Mouse (Mus musculus) lung, postnatal 14 days (tissue): ENCODE measurements at regions not wholly inside any gene's neighbourhood (a gene's known extent, or its start where the extent isn't known, plus 50 kb on each side); places are given as distances from the start of the nearest gene placed in this dataset.

Experiments
- DNase-seq: peaks from one replicate; pipeline ENCODE4 v3.0.0; 2021

GRCm38 (mm10) chr13:112004126-112004525, 195.3 kb upstream of the Map3k1 start:
- DNase-seq: no peak

- no peak for DNase-seq
Measured at GRCm38 (mm10) chr13:112005421-112005820, 196.6 kb upstream of the Map3k1 start.

DNA sequence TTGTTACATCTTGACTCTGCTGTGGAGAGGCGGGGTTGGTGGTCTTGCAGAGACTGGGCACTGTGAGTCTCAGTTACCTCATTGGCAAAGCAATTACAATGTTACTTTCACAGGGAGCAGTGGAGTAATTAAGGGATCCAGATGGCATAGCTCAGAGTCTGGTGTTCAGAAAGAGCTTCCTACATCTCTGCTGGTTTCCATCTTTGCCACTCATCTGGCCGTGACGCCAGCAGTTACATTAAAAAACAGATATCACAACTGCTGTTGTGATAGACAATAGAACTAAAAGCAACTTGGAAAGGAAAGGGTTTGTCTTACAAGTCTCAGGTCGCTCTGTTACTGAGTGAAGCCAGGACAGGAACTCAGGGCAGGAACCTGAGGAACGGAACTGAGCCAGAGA, 200.0 kb upstream of the Map3k1 start:
- DNase-seq: no peak

DNA sequence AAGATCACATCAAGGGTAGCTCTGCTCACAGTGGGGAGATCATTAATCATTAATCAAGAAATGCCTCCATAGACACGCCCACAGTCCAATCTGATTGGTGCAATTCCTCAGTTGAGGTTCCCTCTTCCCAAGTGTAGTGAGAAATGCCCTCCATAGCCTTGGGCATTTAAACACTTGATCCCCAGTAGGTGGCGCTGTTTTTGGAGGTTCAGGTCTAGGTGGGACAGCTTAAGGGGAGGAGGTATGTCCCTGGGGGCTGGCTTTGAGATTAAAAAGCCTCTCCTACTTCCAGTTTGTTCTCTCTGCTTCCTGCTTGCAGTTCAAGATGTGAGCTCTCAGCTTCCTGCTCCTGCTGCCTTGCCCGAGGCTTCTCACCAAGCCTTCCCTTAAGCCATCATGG, 200.5 kb upstream of the Map3k1 start:
- no peak for DNase-seq

- no peak for DNase-seq
Measured at GRCm38 (mm10) chr13:112010464-112010863, 201.7 kb upstream of the Map3k1 start.

- DNase-seq: no peak
Measured at GRCm38 (mm10) chr13:112012640-112013039, 203.8 kb upstream of the Map3k1 start.

DNA sequence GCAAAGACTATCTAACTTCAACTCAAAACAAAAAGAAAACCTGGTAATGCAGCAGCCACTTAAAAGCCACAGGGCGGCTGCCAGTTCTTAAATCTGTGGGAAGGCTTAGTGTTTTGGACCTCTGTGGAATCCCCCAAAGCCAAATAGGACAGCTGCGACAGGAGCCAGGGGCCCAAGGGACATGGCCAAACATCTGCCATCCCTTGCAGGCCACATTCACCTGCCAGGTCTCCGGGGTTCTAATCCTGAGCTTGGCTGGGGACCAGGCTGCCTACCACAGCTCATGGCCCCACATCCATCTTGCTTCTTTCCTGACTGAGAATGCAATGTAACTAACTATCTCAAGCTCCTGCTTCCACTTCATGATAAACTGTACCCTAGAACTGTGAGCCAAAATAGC, 206.3 kb upstream of the Map3k1 start:
- no peak for DNase-seq

DNA sequence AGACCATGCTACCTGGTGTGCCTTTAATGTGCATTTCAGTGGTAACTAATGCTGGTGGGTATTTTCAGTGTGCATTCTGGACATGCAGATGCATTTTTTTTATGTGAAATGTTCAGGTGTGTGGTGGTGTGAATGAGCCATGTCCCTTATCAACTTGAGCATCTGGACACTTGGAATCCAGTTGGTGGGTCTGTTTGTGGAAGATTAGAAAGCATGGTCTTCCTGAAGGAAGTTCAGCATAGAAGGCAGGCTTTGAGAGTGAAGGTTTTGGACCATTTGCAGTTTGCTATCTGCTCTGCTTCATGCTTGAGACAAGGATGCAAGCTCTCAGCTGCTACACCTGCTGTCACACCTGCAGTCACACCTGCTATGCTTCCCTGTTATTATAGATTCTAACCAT, 207.5 kb upstream of the Map3k1 start:
- no peak for DNase-seq

DNA sequence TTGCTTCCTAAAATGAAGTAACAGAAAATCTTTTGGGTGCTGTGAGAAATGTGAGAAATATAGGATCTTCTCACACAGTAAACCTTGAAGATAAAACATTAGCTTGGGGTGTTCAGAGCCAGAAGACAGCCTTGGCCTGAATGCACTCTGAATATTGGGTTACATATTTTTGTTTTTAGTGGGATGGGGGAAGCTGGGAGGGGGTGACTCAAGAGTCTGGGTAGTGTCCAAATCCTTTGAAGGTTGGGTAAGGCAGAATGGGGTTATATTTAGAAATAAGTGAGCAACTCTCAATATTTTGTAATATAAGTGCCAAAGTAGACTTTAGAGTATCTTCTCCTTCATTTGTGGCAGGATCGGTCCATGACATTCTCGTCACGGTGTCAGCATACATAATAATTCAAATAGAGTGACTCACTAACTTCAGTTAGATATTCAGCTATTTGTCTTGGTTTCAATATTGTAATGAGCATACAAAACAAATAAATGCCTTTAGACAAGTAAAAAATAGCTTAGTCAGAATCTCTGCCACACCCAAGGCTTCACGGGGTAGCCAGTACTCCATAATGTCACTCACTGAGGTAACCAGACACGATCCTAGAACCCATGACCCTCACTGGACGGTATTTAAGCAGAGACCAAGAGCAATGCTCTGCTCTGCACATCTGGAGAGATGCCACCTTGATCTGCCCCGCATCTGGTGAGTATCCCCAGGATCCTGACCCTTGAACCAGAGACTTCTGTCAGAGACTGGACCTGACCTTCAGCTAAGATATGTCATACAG, 209.9 kb upstream of the Map3k1 start:
- no peak for DNase-seq

- DNase-seq: no peak
Measured at GRCm38 (mm10) chr13:112019575-112019974, 210.8 kb upstream of the Map3k1 start.

GRCm38 (mm10) chr13:112023171-112023570, 214.4 kb upstream of the Map3k1 start:
- no peak for DNase-seq

- DNase-seq: no peak
Measured at GRCm38 (mm10) chr13:112024667-112025585, 216.1 kb upstream of the Map3k1 start.

DNA sequence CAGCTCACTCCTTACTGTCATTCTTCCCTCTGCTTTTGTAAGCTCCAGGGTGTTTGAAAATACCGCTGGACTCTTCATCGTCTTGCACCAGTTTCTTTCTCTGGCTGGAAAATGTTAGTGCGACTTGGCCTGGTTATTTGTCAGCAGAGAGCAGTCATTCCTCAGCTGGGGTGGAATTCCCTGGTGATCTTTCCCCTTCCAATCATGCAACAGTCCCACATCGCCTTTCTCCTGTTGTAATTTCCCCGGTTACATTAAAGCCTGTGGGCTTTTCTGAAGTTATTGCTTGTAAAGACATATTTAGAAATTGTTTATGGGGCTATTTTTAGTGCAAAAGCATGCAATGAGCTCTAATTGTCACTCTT, 216.8 kb upstream of the Map3k1 start:
- no peak for DNase-seq

DNA sequence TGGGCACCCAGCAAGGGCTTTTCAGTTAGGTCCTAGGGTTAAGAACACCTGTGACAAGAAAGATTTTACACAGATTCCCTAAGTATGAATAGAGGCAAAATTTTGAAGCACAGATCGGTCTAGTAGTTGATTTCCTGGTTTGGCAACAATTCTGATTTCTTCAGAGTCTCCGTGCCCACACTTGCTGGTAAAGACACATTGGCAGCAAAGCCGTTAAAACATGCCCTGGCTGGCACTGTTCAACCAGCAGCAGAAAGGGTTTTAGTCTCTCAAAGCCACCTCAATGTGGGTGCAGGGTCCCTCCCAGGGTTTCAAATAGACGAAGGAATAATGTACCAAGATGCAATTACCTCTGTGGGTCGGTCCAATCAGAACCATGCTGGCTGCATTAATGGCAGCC, 218.9 kb upstream of the Map3k1 start:
- no peak for DNase-seq

DNA sequence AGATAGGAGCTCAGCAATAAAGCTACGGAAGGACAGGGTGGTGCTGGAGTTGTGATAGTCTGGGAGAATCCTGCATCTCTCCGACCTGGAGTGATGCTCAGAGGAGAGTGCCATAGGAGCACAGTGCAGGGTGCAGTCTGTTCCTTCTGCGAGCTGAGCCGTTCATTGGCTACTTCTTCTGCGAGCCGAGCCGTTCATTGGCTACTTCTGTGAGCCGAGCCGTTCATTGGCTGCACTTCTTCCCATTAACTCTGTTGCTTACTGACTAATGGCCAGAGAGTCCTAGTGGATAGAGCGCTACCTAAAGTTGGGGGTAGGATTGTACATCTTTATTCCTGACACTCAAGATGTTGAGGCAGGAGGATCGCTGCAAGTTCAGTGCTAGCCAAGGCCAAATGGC, 222.3 kb upstream of the Map3k1 start:
- DNase-seq: no peak

- no peak for DNase-seq
Measured at GRCm38 (mm10) chr13:112031631-112032320, 223.0 kb upstream of the Map3k1 start.

- no peak for DNase-seq
Measured at GRCm38 (mm10) chr13:112037731-112038380, 229.1 kb upstream of the Map3k1 start.

GRCm38 (mm10) chr13:112038556-112039304, 229.9 kb upstream of the Map3k1 start:
- no peak for DNase-seq

- no peak for DNase-seq
Measured at GRCm38 (mm10) chr13:112039422-112040145, 230.8 kb upstream of the Map3k1 start.

DNA sequence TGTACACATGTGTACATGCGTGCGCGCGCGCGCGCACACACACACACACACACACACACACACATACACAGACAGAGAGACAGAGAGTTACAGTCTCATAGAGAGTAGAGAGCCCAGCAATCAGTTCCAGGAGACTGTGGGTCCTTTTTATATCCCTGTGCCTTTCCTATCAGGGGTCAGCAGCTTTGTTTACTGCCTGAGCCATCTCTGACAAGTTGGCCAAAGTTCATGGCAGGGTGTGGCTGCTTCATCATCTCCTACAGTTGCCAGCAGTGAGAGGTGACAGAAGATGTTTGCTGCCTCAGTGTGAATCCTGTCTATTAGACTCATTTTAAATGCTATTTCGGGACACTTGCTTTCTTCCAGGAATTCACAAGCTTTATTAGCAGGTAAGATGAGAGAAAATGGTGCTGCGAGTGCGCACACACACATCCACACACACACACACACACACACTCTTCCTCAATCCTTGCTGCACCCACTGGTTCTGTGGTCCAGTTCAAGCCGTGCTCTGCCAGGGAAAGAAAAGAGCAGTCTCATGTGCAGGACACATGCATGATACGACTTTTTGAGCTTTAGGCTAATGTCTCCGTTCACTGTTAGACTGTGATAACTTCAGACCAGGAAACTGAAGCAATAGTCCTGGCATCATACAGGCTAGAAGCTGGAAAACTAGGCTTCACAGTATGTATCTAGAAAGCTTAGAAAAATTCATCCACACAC, 234.9 kb upstream of the Map3k1 start:
- DNase-seq: no peak

DNA sequence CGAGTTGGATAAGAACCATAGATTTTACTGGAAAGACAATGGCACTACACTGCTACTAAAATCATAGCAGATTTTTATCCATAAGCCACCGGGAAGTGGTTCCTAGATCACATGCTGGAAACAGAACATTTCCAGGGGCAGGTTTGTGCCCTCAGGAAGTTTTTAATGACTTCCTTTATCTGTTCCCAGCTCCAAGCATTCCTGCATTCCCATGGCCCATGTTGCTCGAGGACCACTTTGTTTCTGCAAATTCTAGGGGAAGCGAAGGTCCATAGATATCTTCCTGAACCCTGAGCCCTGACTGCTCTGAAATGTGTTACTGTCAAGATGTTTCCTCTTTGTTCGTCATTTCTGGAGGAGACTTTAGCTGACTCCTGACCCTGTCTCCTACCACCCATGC, 235.6 kb upstream of the Map3k1 start:
- DNase-seq: no peak
